Mouse (Mus musculus): Measurements from ENCODE around the gene Gm21866. TPM values are rescaled to one million over a fixed set of nuclear protein-coding genes. Genes with fewer than 3 reads are reported as not detected.
"Not testable (repeated sequence)": the region's sequence is repeated elsewhere in the genome, so short reads cannot be mapped to it uniquely, and the experiment has no call there.

The Gm21866 gene
- total RNA-seq (2017): not detected in 2 replicates

DNA sequence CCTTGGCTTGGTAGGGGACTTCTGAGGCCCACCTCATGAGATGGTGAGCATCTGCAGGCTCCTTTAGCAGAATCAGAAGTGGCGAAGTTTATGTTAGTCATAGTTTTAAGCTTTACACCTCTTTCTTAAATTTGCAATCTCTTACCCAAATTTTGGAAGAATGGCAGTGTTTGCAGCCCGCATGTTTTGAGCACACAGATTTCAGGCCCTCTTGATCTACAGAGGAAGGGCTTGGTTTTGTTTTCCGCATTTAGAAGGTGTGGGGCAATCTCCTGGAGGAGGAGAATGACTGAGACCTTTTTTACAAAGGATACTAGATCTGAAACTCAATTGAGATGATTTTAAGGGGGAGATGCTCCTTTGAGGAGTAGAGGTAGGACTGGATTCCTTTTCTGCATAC, at the start of gene Gm21866:
Gene Gm21866, minus strand, starts transcription at position 101 of the 400 bp plus-strand sequence.
- not testable (repeated sequence) for ATAC-seq (replicated peaks in 1 of 2; ENCODE audit: insufficient read depth in 1 of 2, low FRiP score in 2 of 2, low TSS enrichment in 1 of 2, low read depth in 1 of 2, poor library complexity in 2 of 2, severe bottlenecking in 2 of 2)

DNA sequence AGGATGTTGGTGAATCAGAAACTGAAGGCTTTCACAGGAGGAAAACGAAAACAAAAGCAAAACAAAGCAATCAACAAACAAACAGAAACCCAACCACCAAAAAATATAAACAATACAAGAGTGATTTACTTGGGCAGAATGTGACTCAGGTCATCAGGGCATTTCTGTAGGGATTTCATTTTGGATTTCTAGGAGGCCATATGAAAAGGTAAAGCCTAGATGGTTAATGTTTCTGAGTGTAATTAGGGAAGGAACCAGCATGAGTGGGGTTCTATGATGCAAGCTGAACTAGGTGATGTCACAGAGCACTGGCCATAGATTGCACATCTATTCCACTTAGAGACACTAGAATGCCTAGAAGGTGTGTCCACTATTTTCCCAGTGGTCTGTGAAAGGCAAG, 28.3 kb upstream of the Gm21866 start, which contains the start of gene Gm20773:
Gene Gm20773, plus strand, starts transcription at position 301 of the 400 bp plus-strand sequence.
- not testable (repeated sequence) for ATAC-seq (replicated peaks in 1 of 2; ENCODE audit: insufficient read depth in 1 of 2, low FRiP score in 2 of 2, low TSS enrichment in 1 of 2, low read depth in 1 of 2, poor library complexity in 2 of 2, severe bottlenecking in 2 of 2)

Other genes with a start within 250 kb of the Gm21866 start
- gene Gm21828, start 241.7 kb downstream of the Gm21866 start, total RNA-seq (2017): not detected in 2 replicates
- not detected in 2 replicates for gene Gm21440, start 213.2 kb downstream of the Gm21866 start, total RNA-seq (2017)
- gene Gm21454, start 213.1 kb downstream of the Gm21866 start, total RNA-seq (2017): not detected in 2 replicates
- gene Gm21725, start 116.5 kb downstream of the Gm21866 start, total RNA-seq (2017): not detected in 2 replicates
- not detected in 2 replicates for gene Gm20773, start 28.4 kb upstream of the Gm21866 start, total RNA-seq (2017)